Mouse (Mus musculus): Measurements from ENCODE around the gene Phactr3.

GRCm38 (mm10) chr2:178135713-178136112 is 16.9 kb downstream of the Phactr3 start:
- no peak for TF ChIP-seq CTCF (IDR thresholded peaks at IDR 0.05)
- no peak for TF ChIP-seq EP300 (IDR thresholded peaks at IDR 0.05)
